Mouse (Mus musculus): ENCODE data around the gene Nfia.

Gene Nfia

GRCm38 (mm10) chr4:97839406-97840101 is 67.0 kb downstream of the Nfia start:
- no peak for DNase-seq (ENCODE audit: low read depth, low spot score)

- no peak for DNase-seq (ENCODE audit: low read depth, low spot score)
Measured at GRCm38 (mm10) chr4:97840227-97841062, 67.9 kb downstream of the Nfia start.

GRCm38 (mm10) chr4:97841063-97841595 is 68.6 kb downstream of the Nfia start:
- DNase-seq (ENCODE audit: low read depth, low spot score): no peak

- DNase-seq (ENCODE audit: low read depth, low spot score): no peak
Measured at GRCm38 (mm10) chr4:97841745-97842144, 69.2 kb downstream of the Nfia start.

- no peak for DNase-seq (ENCODE audit: low read depth, low spot score)
Measured at GRCm38 (mm10) chr4:97843981-97844690, 71.6 kb downstream of the Nfia start.

- DNase-seq (ENCODE audit: low read depth, low spot score): no peak
Measured at GRCm38 (mm10) chr4:97844899-97845298, 72.4 kb downstream of the Nfia start.

GRCm38 (mm10) chr4:97847653-97848052 is 75.1 kb downstream of the Nfia start:
- DNase-seq (ENCODE audit: low read depth, low spot score): no peak

GRCm38 (mm10) chr4:97850991-97851390 is 78.5 kb downstream of the Nfia start:
- no peak for DNase-seq (ENCODE audit: low read depth, low spot score)

- no peak for DNase-seq (ENCODE audit: low read depth, low spot score)
Measured at GRCm38 (mm10) chr4:97851698-97852097, 79.2 kb downstream of the Nfia start.

GRCm38 (mm10) chr4:97852626-97853025 is 80.1 kb downstream of the Nfia start:
- DNase-seq (ENCODE audit: low read depth, low spot score): no peak

- DNase-seq (ENCODE audit: low read depth, low spot score): no peak
Measured at GRCm38 (mm10) chr4:97854779-97855178, 82.2 kb downstream of the Nfia start.

GRCm38 (mm10) chr4:97855712-97856420 is 83.3 kb downstream of the Nfia start:
- DNase-seq (ENCODE audit: low read depth, low spot score): no peak

GRCm38 (mm10) chr4:97857549-97857948 is 85.0 kb downstream of the Nfia start:
- no peak for DNase-seq (ENCODE audit: low read depth, low spot score)

GRCm38 (mm10) chr4:97859431-97859830 is 86.9 kb downstream of the Nfia start:
- DNase-seq (ENCODE audit: low read depth, low spot score): no peak

GRCm38 (mm10) chr4:97860376-97860775 is 87.8 kb downstream of the Nfia start:
- DNase-seq (ENCODE audit: low read depth, low spot score): no peak

- DNase-seq (ENCODE audit: low read depth, low spot score): no peak
Measured at GRCm38 (mm10) chr4:97860791-97861344, 88.3 kb downstream of the Nfia start.

GRCm38 (mm10) chr4:97862379-97862778 is 89.8 kb downstream of the Nfia start:
- no peak for DNase-seq (ENCODE audit: low read depth, low spot score)

GRCm38 (mm10) chr4:97864276-97864675 is 91.7 kb downstream of the Nfia start:
- DNase-seq (ENCODE audit: low read depth, low spot score): no peak

GRCm38 (mm10) chr4:97865410-97865953 is 92.9 kb downstream of the Nfia start:
- DNase-seq (ENCODE audit: low read depth, low spot score): no peak

- no peak for DNase-seq (ENCODE audit: low read depth, low spot score)
Measured at GRCm38 (mm10) chr4:97866463-97866862, 93.9 kb downstream of the Nfia start.
